In the genomic region with DNA sequence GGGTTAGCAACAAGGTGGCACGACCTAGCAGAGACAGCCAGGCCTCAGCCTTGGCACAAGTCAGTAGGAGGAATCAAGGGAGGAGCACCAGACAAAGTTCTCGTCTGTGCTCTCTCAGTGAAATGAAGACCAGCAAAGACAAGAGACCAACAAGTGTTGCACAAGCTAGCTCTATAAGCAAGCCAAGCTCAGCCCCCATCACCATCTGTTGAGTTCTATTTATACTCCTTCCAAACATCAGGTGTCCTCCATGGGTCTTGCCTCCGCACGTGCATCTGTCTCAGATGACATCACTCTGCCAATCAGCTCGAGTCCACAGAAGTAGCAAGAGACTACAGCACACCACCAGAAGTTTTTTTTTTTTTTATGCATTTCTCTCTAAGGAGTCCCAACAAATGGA, we compare ENCODE assay signal across 14 mouse cellular contexts. TPM values are rescaled to one million over a fixed set of nuclear protein-coding genes. Genes with fewer than 3 reads are reported as not detected.
DNase-seq lines count a peak whose midpoint lies in the region.
"Had no signal": no experiment of that assay in that cellular context is flagged by ENCODE, and none has a peak within 500 bp of the region (broad histone marks: within the 10 kb centered on the region; RNA-seq: fewer than 3 reads in every experiment).

No protein-coding gene starts in this region.

- peak; percentile 11 to 65 for DNase-seq in frontal cortex, postnatal 36 days (ENCODE audit: low spot score in 2 of 2)
- no peak for DNase-seq in frontal cortex, postnatal 25 days (ENCODE audit: low spot score in 2 of 2)
- DNase-seq in left cerebral cortex, postnatal 25 days (ENCODE audit: low spot score in 2 of 2): peak; percentile 35 to 70
- DNase-seq in left cerebral cortex, postnatal 10 days (ENCODE audit: extremely low spot score in 1 of 2, low spot score in 2 of 2): no peak
- DNase-seq in brain, adult 2 months (ENCODE audit: low read depth, low spot score): peak; percentile 42
- peak; percentile 58 for DNase-seq in layer of hippocampus, adult 9-11 months
- DNase-seq in neural tube, embryonic 10.5 days (ENCODE audit: extremely low spot score, low spot score): no peak
- DNase-seq in spleen, postnatal 10 days (ENCODE audit: low spot score in 2 of 2): no peak
- DNase-seq: adrenal gland, postnatal 10 days; embryo, embryonic 11 days; gastrocnemius, postnatal 10 days; heart, postnatal 14 days; kidney, adult 8-10 months had no signal

- intact Hi-C loops in left cerebral cortex, postnatal 25 days (cut with DNase I): no loop called here
- intact Hi-C loops in left cerebral cortex, postnatal 10 days (cut with DNase I): no loop called here

RNA-seq across cellular contexts. Expression of gene Hsd17b13, which starts 22.6 kb away (rescaled TPM):
- total RNA-seq in left cerebral cortex, postnatal 25 days (2021): under 1 TPM; 0.37 to 0.50 TPM
- 1 to 10 TPM; 1.3 to 1.9 TPM for total RNA-seq in left cerebral cortex, postnatal 10 days (2021)
- total RNA-seq: G1E; heart, postnatal 14 days had no signal

RNA-seq across cellular contexts. Expression of gene Klhl8, which starts 43.6 kb away (rescaled TPM):
- 10 to 100 TPM; 37.8 to 39.3 TPM for total RNA-seq in left cerebral cortex, postnatal 25 days (2021)
- total RNA-seq in left cerebral cortex, postnatal 10 days (2021): 10 to 100 TPM; 37.8 to 40.5 TPM

Comparison
In these comparisons a context has a peak if more than half of its experiments do, and no peak if none do; other contexts are left out.
1. DNase-seq: peak in frontal cortex, postnatal 36 days (2 of 2), left cerebral cortex, postnatal 25 days (2 of 2), brain, adult 2 months (single experiment) and layer of hippocampus, adult 9-11 months (single experiment); none in frontal cortex, postnatal 25 days (0 of 2), left cerebral cortex, postnatal 10 days (0 of 2), neural tube, embryonic 10.5 days (single experiment) and spleen, postnatal 10 days (0 of 2).